ENCODE assay signal across 8 mouse cellular contexts in the genomic region with DNA sequence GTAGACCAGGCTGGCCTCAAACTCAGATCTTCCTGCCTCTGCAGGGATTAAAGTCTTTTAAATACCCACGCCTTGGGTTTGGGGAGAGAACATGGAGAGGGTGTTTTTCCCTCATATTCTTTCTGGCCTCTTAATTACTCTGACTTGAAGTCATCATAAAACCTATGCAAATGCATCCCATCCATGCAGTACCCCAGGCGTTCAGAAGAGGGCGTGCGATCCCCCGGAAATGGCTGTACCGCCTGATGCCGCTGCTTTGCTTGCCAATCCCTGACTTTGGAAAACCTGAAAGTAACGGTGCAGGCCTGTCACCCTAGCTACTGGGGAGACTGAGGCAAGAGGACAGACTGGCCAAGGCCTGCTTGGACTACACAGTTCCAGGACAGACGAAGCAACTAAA. TPM values are rescaled to one million over a fixed set of nuclear protein-coding genes. Genes with fewer than 3 reads are reported as not detected.
A peak's percentile ranks its signal among the peaks of the same experiment; 100 is the strongest.
DNase-seq lines count a peak whose midpoint lies in the region; ATAC-seq and TF ChIP-seq lines count a peak whose summit lies in the region.

No protein-coding gene starts in this region.

- no peak for ATAC-seq in hindbrain, embryonic 11.5 days (ENCODE audit: low FRiP score)
- ATAC-seq in hindbrain, embryonic 16.5 days = no peak

- WGBS in hindbrain, embryonic 11.5 days = 47% methylated on average over 9 of the region's 9 CpGs
- 46% methylated on average over 9 of the region's 9 CpGs for WGBS in hindbrain, embryonic 16.5 days
- WGBS in spleen, adult 2 months = 74% methylated on average over 9 of the region's 9 CpGs

- no peak overlapping the region for H3K4me3 ChIP-seq in hindbrain, embryonic 11.5 days (ENCODE audit: low read depth, low read length)
- no peak overlapping the region for H3K4me3 ChIP-seq in hindbrain, embryonic 16.5 days (ENCODE audit: low read length)
- no peak overlapping the region for H3K4me3 ChIP-seq in spleen, adult 2 months (ENCODE audit: extremely low read depth, insufficient read depth, insufficient read length)

- H3K27ac ChIP-seq in hindbrain, embryonic 11.5 days (ENCODE audit: low read depth, low read length) = no peak overlapping the region
- H3K27ac ChIP-seq in hindbrain, embryonic 16.5 days (ENCODE audit: low read depth, low read length) = no peak overlapping the region
- no peak overlapping the region for H3K27ac ChIP-seq in spleen, adult 2 months (ENCODE audit: insufficient read depth, low read length)

- no peaks in the 10 kb centered on the region for H3K9me3 ChIP-seq in hindbrain, embryonic 11.5 days (ENCODE audit: control insufficient read depth, low read length)
- no peaks in the 10 kb centered on the region for H3K9me3 ChIP-seq in hindbrain, embryonic 16.5 days (ENCODE audit: control insufficient read depth, low read length)

- H3K36me3 ChIP-seq in hindbrain, embryonic 11.5 days (ENCODE audit: control insufficient read depth, insufficient read depth, low read length) = no peaks in the 10 kb centered on the region
- no peaks in the 10 kb centered on the region for H3K36me3 ChIP-seq in hindbrain, embryonic 16.5 days (ENCODE audit: control insufficient read depth, insufficient read depth, low read length)
- no peaks in the 10 kb centered on the region for H3K36me3 ChIP-seq in spleen, adult 2 months (ENCODE audit: control insufficient read depth, insufficient read depth, low read length)

- DNase-seq in hindbrain, embryonic 11.5 days (ENCODE audit: low spot score) = peak; percentile 60
- DNase-seq in spleen, adult 2 months (ENCODE audit: low read depth in 1 of 2, low spot score in 2 of 2) = peak in 1 of 2 experiments; percentile 19
- DNase-seq in spleen, adult 12 weeks (ENCODE audit: low spot score) = no peak
- DNase-seq in brain, adult 2 months (ENCODE audit: low read depth, low spot score) = peak; percentile 47
- DNase-seq in lung, postnatal 14 days = peak; percentile 53
- DNase-seq in adipocyte (ENCODE audit: low spot score) = no peak
- DNase-seq in heart, adult 8-10 months (ENCODE audit: low spot score) = no peak

- peak; percentile 30; the same call in 1 of the 2 replicates for TF ChIP-seq CTCF in spleen, adult 2 months (IDR thresholded peaks at IDR 0.05; ENCODE audit: extremely low read depth, insufficient read depth, insufficient read length, insufficient replicate concordance)

- H3K4me1 ChIP-seq in hindbrain, embryonic 11.5 days (replicated peaks; ENCODE audit: control insufficient read depth, insufficient read depth, low read length) = 0 out of 2 replicates have a peak, but pooled peaks cover 2% of the 10 kb centered on the region
- H3K4me1 ChIP-seq in hindbrain, embryonic 16.5 days (ENCODE audit: control insufficient read depth, insufficient read depth, low read depth, low read length) = peaks cover 10% of the 10 kb centered on the region; the same call in 1 of the 2 replicates
- H3K4me1 ChIP-seq in spleen, adult 2 months (ENCODE audit: control insufficient read depth, insufficient read depth, insufficient read length) = peaks cover 12% of the 10 kb centered on the region

- no peak overlapping the region for H3K4me2 ChIP-seq in hindbrain, embryonic 11.5 days (replicated peaks; ENCODE audit: low read depth, low read length)
- H3K4me2 ChIP-seq in hindbrain, embryonic 16.5 days (ENCODE audit: low read length) = no peak overlapping the region

- no peak for TF ChIP-seq POLR2A in spleen, adult 2 months (IDR thresholded peaks at IDR 0.05; ENCODE audit: low read depth, low read length)

- no peak overlapping the region for H3K9ac ChIP-seq in hindbrain, embryonic 11.5 days (ENCODE audit: low read depth, low read length)
- no peak overlapping the region for H3K9ac ChIP-seq in hindbrain, embryonic 16.5 days (ENCODE audit: low read depth, low read length)

- H3K27me3 ChIP-seq in hindbrain, embryonic 11.5 days (ENCODE audit: control insufficient read depth, insufficient read depth, low read length) = no peaks in the 10 kb centered on the region
- H3K27me3 ChIP-seq in hindbrain, embryonic 16.5 days (replicated peaks; ENCODE audit: control insufficient read depth, insufficient read depth, low read length) = no peaks in the 10 kb centered on the region; the same call in 1 of the 2 replicates
- H3K27me3 ChIP-seq in spleen, adult 2 months (ENCODE audit: control insufficient read depth, insufficient read depth, low read length) = 0 out of 2 replicates have a peak, but pooled peaks cover 3% of the 10 kb centered on the region

RNA-seq across cellular contexts. Expression of gene Tcp11, which starts 0.9 kb away (rescaled TPM):
- polyA plus RNA-seq in hindbrain, embryonic 11.5 days (2014; fragmentation: Nextera tagmentation; extraction: Ambion mirVana) = 0.99 and 1.3 TPM in 2 replicates
- 1.4 and 1.6 TPM in 2 replicates for polyA plus RNA-seq in hindbrain, embryonic 16.5 days (2015; fragmentation: Nextera tagmentation; extraction: Ambion mirVana)
- 0.58 and 0.92 TPM in 2 replicates for polyA plus RNA-seq in spleen, adult 2 months (2012; rRNA removed)
- under 1 TPM in 1 of 4 experiments, not detected in 3; 0.24 TPM for total RNA-seq in heart, adult 8-10 months (2022)

Comparison
In these comparisons a context has a peak if more than half of its experiments do, and no peak if none do; other contexts are left out.
1. DNase-seq: peak in hindbrain, embryonic 11.5 days (single experiment), brain, adult 2 months (single experiment) and lung, postnatal 14 days (single experiment); none in spleen, adult 12 weeks (single experiment), adipocyte (single experiment) and heart, adult 8-10 months (single experiment).